Mouse (Mus musculus): ENCODE results near the gene Arl8a. TPM values are rescaled to one million over a fixed set of nuclear protein-coding genes. Genes with fewer than 3 reads are reported as not detected.
A peak's percentile ranks its signal among the peaks of the same experiment; 100 is the strongest.
"Not testable (repeated sequence)": the region's sequence is repeated elsewhere in the genome, so short reads cannot be mapped to it uniquely, and the experiment has no call there.

Arl8a gene
- polyA plus RNA-seq, 1 experiment from 2014 or later: 111 TPM

- no peak for TF ChIP-seq CTCF (IDR thresholded peaks at IDR 0.05)
- DNase-seq (ENCODE audit: low read depth, low spot score) (no peak), ATAC-seq (no peak)
- CTCF ChIA-PET: interaction anchor here (1.2 kb wide), 1 partner anchor 83 kb away, joined by 3 read pairs; the partner anchor contains the start of gene Elf3
- in situ Hi-C loops (cut with MboI; ENCODE audit: low pct_unique_long_range_greater_than_20kb): no loop called here
- POLR2A ChIA-PET: interaction anchor here (0.7 kb wide), 1 partner anchor 10 kb away, joined by 3 read pairs; no protein-coding TSS in a partner anchor
- no peaks in the 10 kb centered on the region for H3K27me3 ChIP-seq
Observed at GRCm38 (mm10) chr1:135175176-135175575, 28.6 kb downstream of the Arl8a start.

- ChIA-PET CTCF (interaction anchor here (0.9 to 1.2 kb wide), 2 partner anchors 24 to 81 kb away, joined by 3 read pairs; partner anchors contain the start of gene Elf3), POLR2A (no interaction called here)
- in situ Hi-C loops (cut with MboI; ENCODE audit: low pct_unique_long_range_greater_than_20kb): no loop called here
- ATAC-seq (no peak), DNase-seq (ENCODE audit: low read depth, low spot score) (no peak)
- H3K27me3 ChIP-seq: no peaks in the 10 kb centered on the region
- TF ChIP-seq CTCF (IDR thresholded peaks at IDR 0.05): no peak
Observed at GRCm38 (mm10) chr1:135177724-135178123, 31.1 kb downstream of the Arl8a start.

DNA sequence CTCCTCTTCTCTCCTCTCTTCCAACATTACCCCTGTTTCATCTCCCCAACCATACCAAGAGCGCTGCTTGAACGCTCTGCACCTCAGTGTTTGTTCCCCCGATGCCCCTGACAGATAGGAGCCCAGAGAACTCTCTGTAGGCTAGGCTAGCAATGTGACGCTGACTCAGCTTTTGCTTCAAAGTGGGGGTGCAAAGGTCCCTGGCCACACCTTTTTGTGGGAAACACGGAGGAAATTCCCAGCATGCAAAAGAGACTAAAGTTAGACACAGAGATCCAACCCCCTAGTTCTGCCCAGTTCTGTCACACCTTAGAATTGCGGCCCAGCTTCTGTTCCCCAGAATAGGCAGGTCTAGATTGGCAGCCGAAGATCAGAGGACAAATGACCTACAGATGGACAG, 32.2 kb downstream of the Arl8a start:
- in situ Hi-C loops (cut with MboI; ENCODE audit: low pct_unique_long_range_greater_than_20kb): no loop called here
- ATAC-seq (no peak), DNase-seq (ENCODE audit: low read depth, low spot score) (no peak)
- ChIA-PET POLR2A (no interaction called here), CTCF (interaction anchor here (0.9 kb wide), 1 partner anchor 80 kb away, joined by 3 read pairs; the partner anchor contains the start of gene Elf3)
- TF ChIP-seq CTCF (IDR thresholded peaks at IDR 0.05): no peak
- no peaks in the 10 kb centered on the region for H3K27me3 ChIP-seq

GRCm38 (mm10) chr1:135180830-135181229, 34.2 kb downstream of the Arl8a start:
- in situ Hi-C loops (cut with MboI; ENCODE audit: low pct_unique_long_range_greater_than_20kb): no loop called here
- no peaks in the 10 kb centered on the region for H3K27me3 ChIP-seq
- DNase-seq (ENCODE audit: low read depth, low spot score) (no peak), ATAC-seq (no peak)
- TF ChIP-seq CTCF (IDR thresholded peaks at IDR 0.05): no peak
- POLR2A ChIA-PET: no interaction called here
- CTCF ChIA-PET: no interaction called here

DNA sequence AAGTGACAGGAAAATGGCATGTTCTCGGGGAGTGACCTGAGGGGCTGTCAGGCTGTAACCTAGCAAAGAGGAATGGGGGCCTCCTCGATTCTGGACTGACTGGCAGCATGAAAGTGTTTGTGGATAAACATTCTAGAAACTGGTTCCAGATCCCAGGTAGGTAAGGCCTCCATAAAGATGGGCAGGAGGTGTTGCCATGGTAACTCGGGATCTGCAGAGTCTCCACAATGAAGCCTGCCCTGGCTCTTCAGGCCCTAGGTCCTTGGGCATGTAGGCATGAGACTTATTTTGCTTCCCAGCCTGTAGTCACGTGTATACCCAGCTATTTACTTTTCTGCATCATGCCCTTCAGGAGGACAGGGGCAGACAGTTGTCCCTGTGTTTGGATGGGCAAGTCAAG, 34.7 kb downstream of the Arl8a start:
- CTCF ChIA-PET: no interaction called here
- POLR2A ChIA-PET: no interaction called here
- in situ Hi-C loops (cut with MboI; ENCODE audit: low pct_unique_long_range_greater_than_20kb): no loop called here
- no peak for ATAC-seq
- no peaks in the 10 kb centered on the region for H3K27me3 ChIP-seq
- no peak for TF ChIP-seq CTCF (IDR thresholded peaks at IDR 0.05)
- DNase-seq (ENCODE audit: low read depth, low spot score): no peak

DNA sequence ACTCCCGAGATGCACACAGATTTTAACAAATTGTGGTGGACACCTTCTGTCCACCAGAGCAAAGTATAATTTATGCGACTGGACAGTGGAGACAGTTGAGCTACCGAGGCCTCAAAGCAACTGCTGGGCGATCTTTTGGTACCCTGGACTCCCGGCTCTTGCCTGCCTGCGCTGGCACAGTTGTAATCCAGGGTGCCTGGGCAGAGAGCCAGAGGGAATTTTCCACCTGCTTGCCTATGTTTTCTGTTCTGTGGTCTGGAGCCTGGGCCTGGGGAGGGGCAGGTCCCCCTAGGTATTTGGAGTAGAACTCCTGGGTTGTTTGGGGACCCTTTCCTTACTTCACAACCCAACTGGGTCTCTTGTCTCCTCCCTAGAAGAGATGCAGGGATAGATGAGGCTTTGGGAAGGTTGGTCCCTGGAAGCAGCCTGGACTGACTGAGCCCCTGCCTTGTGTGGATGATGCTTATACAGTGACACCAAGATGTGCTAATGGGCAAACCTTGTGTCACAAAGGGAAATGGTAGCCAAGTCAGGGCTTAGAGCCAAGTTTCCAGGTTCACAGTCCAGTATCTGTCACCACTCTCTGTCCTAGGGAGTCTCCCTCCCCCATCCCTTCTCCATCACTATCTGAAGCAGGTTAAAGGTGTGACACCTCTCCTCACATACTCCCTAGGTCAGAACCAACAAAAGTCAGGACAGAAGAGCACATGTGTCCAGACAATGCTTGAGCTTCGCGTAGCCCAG, 35.4 kb downstream of the Arl8a start:
- in situ Hi-C loops (cut with MboI; ENCODE audit: low pct_unique_long_range_greater_than_20kb): no loop called here
- DNase-seq (ENCODE audit: low read depth, low spot score) (no peak), ATAC-seq (no peak)
- CTCF ChIA-PET: interaction anchor here (0.9 to 1.0 kb wide), 2 partner anchors 10 to 12 kb away, joined by 3 to 4 read pairs; no protein-coding TSS in a partner anchor
- TF ChIP-seq CTCF (IDR thresholded peaks at IDR 0.05): no peak
- no peaks in the 10 kb centered on the region for H3K27me3 ChIP-seq
- POLR2A ChIA-PET: no interaction called here

DNA sequence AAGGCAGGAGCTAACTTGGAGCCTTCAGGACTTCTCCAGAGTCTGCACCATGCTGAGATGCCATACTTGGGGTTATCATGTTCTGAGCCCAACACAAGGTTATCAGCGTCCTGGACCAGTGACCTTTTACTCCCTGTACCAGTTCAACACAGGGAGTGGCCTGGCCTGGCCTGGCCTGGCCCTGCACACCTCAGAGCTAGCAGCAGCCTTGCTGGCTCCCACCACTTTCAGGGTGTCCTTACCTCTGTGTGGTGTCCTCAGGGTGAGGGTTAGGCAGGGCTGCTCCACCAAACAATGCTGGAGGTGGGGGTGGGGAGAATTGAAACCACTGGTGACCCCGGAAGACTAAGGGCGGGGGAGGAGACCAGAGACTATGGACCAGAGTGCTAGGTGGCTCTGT, 36.4 kb downstream of the Arl8a start:
- POLR2A ChIA-PET: interaction anchor here (0.6 kb wide), 1 partner anchor 20 kb away, joined by 3 read pairs; no protein-coding TSS in a partner anchor
- in situ Hi-C loops (cut with MboI; ENCODE audit: low pct_unique_long_range_greater_than_20kb): no loop called here
- DNase-seq (ENCODE audit: low read depth, low spot score) (no peak), ATAC-seq (no peak)
- CTCF ChIA-PET: interaction anchor here (0.9 to 1.0 kb wide), 2 partner anchors 11 to 13 kb away, joined by 3 to 4 read pairs; no protein-coding TSS in a partner anchor
- H3K27me3 ChIP-seq: no peaks in the 10 kb centered on the region
- TF ChIP-seq CTCF (IDR thresholded peaks at IDR 0.05): no peak

DNA sequence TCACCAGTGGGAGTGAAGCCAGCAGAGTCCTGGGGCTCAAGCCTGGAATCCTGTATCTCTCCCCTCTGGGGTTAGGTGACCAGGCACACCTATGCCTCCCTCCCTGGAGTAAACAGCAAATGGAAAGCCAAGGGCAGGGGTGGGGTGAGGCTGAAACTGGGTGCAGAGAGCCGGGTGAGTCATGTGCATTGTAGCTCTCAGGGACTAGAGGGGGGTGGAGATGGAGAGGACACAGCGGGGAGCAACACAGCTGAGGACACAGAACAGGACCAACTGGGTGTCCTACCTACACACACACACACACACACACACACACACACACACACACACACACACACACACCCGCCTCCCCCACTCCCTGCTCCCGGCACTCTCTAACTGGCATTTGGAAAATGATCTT, 36.8 kb downstream of the Arl8a start:
- in situ Hi-C loops (cut with MboI; ENCODE audit: low pct_unique_long_range_greater_than_20kb): no loop called here
- H3K27me3 ChIP-seq: no peaks in the 10 kb centered on the region
- POLR2A ChIA-PET: no interaction called here
- CTCF ChIA-PET: interaction anchor here (0.9 to 1.0 kb wide), 2 partner anchors 11 to 14 kb away, joined by 3 to 4 read pairs; no protein-coding TSS in a partner anchor
- no peak for DNase-seq (ENCODE audit: low read depth, low spot score)
- ATAC-seq: no peak
- TF ChIP-seq CTCF (IDR thresholded peaks at IDR 0.05): no peak

DNA sequence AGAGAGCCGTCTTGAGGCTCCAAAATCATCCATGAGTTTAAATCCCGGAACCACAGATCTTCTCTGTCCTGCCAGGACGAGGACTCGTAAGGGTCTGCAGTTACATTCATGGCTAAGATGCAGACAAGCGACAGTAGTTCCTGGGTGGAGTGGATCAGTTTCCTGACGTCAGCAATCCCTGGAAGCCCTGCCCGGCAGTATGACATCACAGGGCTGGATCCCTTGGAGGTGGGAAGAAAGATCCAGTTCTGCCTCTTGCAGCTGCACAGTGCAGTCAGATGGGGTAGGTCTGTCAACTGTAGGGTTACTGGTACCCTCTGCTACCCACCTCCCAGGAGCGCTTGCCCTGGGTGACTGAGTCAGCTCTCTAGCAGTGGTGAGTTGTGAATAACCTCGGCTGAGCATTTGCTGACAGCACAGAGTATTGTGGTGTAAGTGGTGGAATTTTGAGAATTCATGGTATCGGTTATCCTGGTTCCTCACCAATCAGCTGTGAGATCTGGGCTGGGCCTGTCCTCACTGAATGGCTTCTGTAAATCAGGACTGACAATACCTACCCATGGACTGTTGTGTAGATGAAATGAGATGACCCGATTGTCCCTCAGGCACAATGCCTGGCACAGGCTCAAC, 37.4 kb downstream of the Arl8a start:
- ChIA-PET POLR2A (no interaction called here), CTCF (no interaction called here)
- DNase-seq (ENCODE audit: low read depth, low spot score): no peak
- H3K27me3 ChIP-seq: no peaks in the 10 kb centered on the region
- TF ChIP-seq CTCF (IDR thresholded peaks at IDR 0.05): no peak
- in situ Hi-C loops (cut with MboI; ENCODE audit: low pct_unique_long_range_greater_than_20kb): no loop called here
- ATAC-seq: peak; percentile 23

DNA sequence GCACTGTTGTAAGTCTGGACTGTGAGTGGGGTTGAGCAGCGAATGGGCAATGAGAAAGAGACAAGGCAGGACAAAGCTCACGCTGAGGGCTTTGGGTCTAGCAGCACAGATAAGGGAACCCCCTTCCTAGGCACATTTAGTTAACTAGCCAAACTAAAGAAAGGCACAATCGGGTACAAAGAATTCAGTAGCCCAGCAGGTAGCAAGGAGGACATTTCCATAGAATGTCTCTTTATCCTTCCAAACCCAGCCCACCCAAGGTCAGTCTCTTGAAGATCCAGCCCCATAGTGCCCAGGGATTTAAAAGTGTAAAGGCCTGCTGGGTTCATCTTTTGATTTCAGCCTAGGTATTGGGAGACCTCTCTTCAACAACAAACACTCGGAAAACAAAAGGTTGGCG, 39.3 kb downstream of the Arl8a start:
- ATAC-seq (no peak), DNase-seq (ENCODE audit: low read depth, low spot score) (no peak)
- TF ChIP-seq CTCF (IDR thresholded peaks at IDR 0.05): no peak
- ChIA-PET POLR2A (interaction anchor here (0.8 kb wide), 1 partner anchor 201 kb away, joined by 4 read pairs; no protein-coding TSS in a partner anchor), CTCF (no interaction called here)
- no peaks in the 10 kb centered on the region for H3K27me3 ChIP-seq
- in situ Hi-C loops (cut with MboI; ENCODE audit: low pct_unique_long_range_greater_than_20kb): no loop called here

GRCm38 (mm10) chr1:135186427-135186826, 39.8 kb downstream of the Arl8a start:
- no peaks in the 10 kb centered on the region for H3K27me3 ChIP-seq
- TF ChIP-seq CTCF (IDR thresholded peaks at IDR 0.05): no peak
- ATAC-seq (no peak), DNase-seq (ENCODE audit: low read depth, low spot score) (no peak)
- POLR2A ChIA-PET: interaction anchor here (0.8 kb wide), 1 partner anchor 201 kb away, joined by 4 read pairs; no protein-coding TSS in a partner anchor
- in situ Hi-C loops (cut with MboI; ENCODE audit: low pct_unique_long_range_greater_than_20kb): no loop called here
- CTCF ChIA-PET: no interaction called here

GRCm38 (mm10) chr1:135187016-135187415, 40.4 kb downstream of the Arl8a start:
- ATAC-seq; CTCF ChIA-PET; in situ Hi-C loops (cut with MboI; ENCODE audit: low pct_unique_long_range_greater_than_20kb); POLR2A ChIA-PET; DNase-seq (ENCODE audit: low read depth, low spot score); H3K27me3 ChIP-seq: not testable (repeated sequence)

Measured in Patski (cell line).